Mouse (Mus musculus) Patski (cell line): Measurements from ENCODE around the gene Mrgprg. TPM values are rescaled to one million over a fixed set of nuclear protein-coding genes. Genes with fewer than 3 reads are reported as not detected.

Experiments
- ATAC-seq: fragments of 100-300 bp; one replicate; pipeline ENCODE4 v1.8.0; 2021
- CTCF ChIA-PET: fragments of 350-600 bp; sonication (Branson Sonifier 250); formaldehyde crosslinking; loops from one replicate; lab custom pipeline; 2022; ENCODE audit warnings: inconsistent platforms; lab: Charles Lee
- POLR2A ChIA-PET: fragments of 350-600 bp; sonication (Branson Sonifier 250); formaldehyde crosslinking; loops from one replicate; lab custom pipeline; 2022; ENCODE audit warnings: antibody characterized with exemption, inconsistent platforms; lab: Charles Lee
- DNase-seq: peaks from one replicate; pipeline ENCODE4 v3.0.0-alpha.2; 2011; ENCODE audit warnings: low read depth, low spot score
- H3K27me3 ChIP-seq: fragments of 371-371 bp; one replicate; pipeline ENCODE4 v1.5.1; 2021
- CTCF ChIP-seq: fragments of 100-300 bp; IDR thresholded peaks from one replicate; pipeline ENCODE4 v1.5.1; 2021
- in situ Hi-C: fragments of 300-500 bp; cut with MboI; formaldehyde crosslinking; loops from 3 replicates; pipeline ENCODE4 v1.11.1; 2018; ENCODE audit warnings: low pct_unique_long_range_greater_than_20kb, mixed read lengths
- polyA plus RNA-seq: library from polyadenylated mRNA; unstranded; gene quantifications from one replicate; pipeline ENCODE4 v1.2.3, GENCODE M21; 2021

Gene Mrgprg
- polyA plus RNA-seq, 1 experiment from 2014 or later: not detected

DNA sequence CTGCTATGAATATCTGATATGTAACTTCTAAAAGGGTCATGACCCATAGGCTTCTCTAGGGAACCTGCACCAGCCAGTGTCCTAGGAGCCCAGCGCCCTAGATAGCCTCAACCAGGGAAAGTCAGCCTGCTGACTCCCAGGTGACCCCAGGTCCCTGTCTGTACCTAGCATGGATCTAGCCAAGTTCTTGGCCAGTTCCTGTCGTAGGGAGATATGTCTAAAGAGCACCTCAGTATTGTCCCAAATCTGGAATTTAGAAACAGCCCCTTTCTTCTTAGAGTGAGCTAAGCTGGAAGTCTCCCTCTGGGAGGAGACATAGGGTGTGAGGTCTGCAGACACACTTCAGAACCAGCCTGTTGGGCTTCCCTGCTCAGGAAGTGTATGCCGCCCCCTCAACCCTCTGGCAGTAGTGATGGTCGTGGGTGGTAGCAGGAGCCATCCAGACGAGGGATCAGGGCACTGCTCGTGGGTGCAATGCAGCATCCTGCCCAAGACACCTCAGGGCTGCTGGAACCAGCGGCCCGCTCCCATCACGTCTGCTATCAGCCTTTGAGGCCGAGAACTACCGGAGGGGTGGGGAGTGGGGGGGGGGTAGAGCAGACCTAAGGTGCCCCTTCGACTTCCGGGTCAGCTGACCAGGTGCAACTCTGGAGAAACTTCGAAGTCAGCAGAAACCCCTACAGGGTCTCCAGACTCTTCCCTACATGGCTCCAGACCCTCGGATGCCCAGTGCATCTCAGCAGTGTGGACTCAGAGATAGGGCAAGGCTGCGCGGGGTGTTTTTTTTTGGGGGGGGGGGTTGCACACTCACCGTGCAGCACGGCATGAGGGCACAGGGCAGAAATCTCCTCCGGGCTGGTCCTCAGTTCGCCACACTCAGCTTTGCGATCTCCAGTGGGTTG is 10.4 kb downstream of the Mrgprg start, which contains the start of gene Osbpl5:
TSS of gene Osbpl5 (minus strand) at position 861 of the 902 bp plus-strand sequence.
- no peak for TF ChIP-seq CTCF
- ATAC-seq (no peak), DNase-seq (no peak)
- ChIA-PET POLR2A (interaction anchor here (0.6 kb wide), 2 partner anchors 42 to 48 kb away, joined by 3 to 7 read pairs; no protein-coding TSS in a partner anchor), CTCF (no interaction called here)
- in situ Hi-C loops: loop anchor here (10.0 kb wide), 1 partner anchor 172 kb away; no protein-coding TSS in a partner anchor
- H3K27me3 ChIP-seq: no peaks in the 10 kb centered on the region

DNA sequence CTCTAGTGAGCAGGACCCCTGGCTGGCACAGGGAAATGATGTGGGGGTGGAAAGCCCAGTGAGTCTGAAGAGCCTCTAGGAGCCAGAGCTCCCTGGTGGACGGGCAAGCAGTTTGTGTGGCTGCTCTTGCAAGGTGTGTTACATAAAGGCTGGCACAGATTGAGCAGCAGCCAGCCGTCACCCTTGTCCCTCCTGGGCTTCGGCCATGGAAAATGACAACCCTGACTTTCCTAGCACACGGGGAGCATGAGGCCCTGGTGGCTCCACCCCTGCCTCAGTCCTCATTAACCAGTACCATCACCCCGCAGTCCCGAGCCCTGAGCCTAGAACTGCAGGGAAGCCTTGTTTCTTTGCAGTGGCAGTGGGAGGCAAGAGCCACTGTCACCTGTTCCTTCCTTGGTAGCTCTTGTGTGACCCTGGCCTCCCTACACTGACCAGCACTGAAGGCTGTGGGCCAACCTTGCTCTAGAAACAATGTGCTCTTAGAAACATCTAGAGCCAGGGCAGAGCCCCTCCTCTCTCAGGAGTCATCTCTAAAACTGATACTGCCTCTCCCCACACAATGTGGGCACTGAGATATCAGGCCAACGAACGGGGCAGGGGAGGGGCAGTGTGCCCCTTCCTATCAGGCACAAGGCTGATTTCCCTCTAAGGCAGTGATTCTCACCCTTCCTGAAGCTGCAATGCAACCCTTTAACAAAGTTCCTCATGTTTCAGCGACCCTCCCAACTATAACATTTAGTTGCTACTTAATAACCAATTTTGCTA is 11.3 kb downstream of the Mrgprg start:
- TF ChIP-seq CTCF: no peak
- no peak for DNase-seq
- POLR2A ChIA-PET: no interaction called here
- ATAC-seq: no peak
- H3K27me3 ChIP-seq: no peaks in the 10 kb centered on the region
- CTCF ChIA-PET: interaction anchor here (2.6 to 3.0 kb wide), 2 partner anchors 8 to 49 kb away, joined by 12 to 15 read pairs; no protein-coding TSS in a partner anchor
- in situ Hi-C loops: loop anchor here (10.0 kb wide), 1 partner anchor 171 kb away; no protein-coding TSS in a partner anchor

DNA sequence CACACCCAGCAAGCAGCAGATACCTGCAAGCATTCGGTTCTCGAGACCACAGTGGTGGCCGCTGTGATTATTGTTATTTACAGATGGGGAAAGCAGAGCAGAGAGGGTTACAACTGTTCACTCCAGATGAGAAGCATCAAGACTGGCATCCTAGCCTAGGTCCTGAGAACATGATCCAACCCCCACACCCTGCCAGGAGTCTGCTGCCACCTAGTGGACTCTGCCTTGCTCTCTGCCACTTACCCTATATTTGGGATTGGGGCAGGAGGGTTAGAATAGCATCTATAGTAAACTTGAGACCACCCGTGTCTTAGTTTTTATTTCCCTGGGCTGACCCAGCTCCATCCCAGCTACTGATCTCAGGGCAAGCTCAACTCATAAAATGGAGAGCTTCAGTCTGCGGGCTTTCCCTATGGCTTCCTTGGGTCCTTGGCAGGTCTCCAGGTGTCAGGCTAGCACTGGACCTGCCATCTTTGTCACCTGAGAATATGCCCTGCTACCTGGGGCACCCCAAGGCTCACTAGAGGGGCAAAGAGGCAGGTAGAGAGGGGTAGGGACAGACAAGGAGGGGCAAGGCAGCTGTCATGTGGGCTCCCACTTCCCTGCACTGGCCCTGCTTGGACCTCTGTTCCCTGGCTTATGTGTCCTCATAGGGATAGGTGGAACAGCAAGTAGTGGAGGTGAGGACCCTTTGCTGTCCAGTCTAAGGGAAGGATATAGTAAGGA is 12.6 kb downstream of the Mrgprg start:
- H3K27me3 ChIP-seq: no peaks in the 10 kb centered on the region
- in situ Hi-C loops: loop anchor here (10.0 kb wide), 1 partner anchor 169 kb away; no protein-coding TSS in a partner anchor
- ChIA-PET CTCF (interaction anchor here (0.8 to 3.0 kb wide), 3 partner anchors 10 to 51 kb away, joined by 3 to 15 read pairs (median 12); no protein-coding TSS in a partner anchor), POLR2A (no interaction called here)
- ATAC-seq: no peak
- DNase-seq: no peak
- TF ChIP-seq CTCF: no peak

DNA sequence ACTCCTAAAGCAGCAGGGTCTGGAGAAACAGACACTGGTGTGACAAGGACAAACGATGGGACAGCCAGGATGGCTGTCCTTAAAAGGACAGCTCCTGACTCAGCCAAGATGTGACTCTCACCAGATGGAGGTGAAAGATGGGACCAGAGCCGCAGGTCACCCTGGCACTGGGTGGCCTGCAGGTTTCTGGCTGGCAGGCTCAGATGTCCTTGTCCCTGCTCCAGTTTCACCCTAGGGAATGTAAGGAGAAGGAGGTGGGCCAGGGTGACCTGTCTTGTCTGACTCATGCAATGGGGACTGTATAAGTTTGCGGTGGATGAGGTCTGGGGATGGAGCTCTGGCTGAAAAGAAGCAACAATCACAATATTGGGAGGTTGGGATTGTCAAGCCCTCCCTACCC is 14.2 kb downstream of the Mrgprg start:
- ChIA-PET CTCF (interaction anchor here (3.0 kb wide), 1 partner anchor 46 kb away, joined by 15 read pairs; no protein-coding TSS in a partner anchor), POLR2A (no interaction called here)
- no peak for DNase-seq
- no peak for TF ChIP-seq CTCF
- no peaks in the 10 kb centered on the region for H3K27me3 ChIP-seq
- no peak for ATAC-seq
- in situ Hi-C loops: loop anchor here (10.0 kb wide), 1 partner anchor 168 kb away; no protein-coding TSS in a partner anchor

DNA sequence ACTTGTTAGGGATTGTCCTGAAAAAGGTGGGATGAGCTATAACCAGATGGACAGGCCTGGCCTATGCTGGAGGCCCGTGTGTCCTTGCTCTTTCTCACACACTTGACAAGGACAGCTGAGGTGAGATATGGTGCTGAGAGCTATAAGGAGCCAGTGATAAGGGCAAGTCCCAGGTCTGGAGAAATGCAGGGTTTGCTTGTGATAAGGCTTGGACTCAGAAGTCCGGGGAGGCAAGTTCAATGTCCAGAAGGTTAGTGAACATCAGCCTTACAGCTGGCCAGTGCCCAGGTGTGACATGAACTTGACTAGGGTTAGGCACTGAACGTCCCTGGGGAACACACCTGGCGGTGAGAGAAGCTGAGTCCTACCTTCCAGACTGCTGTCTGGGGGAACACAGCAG is 14.7 kb downstream of the Mrgprg start:
- DNase-seq: no peak
- no peak for TF ChIP-seq CTCF
- in situ Hi-C loops: loop anchor here (10.0 kb wide), 1 partner anchor 167 kb away; no protein-coding TSS in a partner anchor
- H3K27me3 ChIP-seq: no peaks in the 10 kb centered on the region
- no peak for ATAC-seq
- ChIA-PET CTCF (interaction anchor here (0.9 kb wide), 1 partner anchor 45 kb away, joined by 3 read pairs; no protein-coding TSS in a partner anchor), POLR2A (no interaction called here)

DNA sequence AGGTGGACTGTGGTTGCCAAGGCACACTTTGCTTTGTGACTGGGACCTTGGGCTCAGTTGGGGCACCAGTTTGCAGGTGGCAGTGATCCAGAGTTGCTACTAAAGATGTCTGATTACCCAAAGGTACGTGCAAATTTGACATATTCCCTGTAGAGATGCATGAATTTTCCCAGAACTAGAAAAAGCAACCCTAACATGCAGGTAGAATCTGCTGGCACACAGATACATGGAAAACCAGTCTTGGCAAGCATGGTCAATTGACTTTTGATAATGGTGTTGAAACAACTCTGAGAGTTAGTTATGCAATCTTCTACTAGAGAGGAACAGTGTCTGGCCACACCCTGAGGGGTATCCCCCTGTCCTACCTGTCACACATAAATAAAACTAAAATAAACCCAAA is 15.4 kb downstream of the Mrgprg start:
- POLR2A ChIA-PET: no interaction called here
- ATAC-seq: no peak
- in situ Hi-C loops: loop anchor here (10.0 kb wide), 1 partner anchor 167 kb away; no protein-coding TSS in a partner anchor
- no peak for DNase-seq
- H3K27me3 ChIP-seq: no peaks in the 10 kb centered on the region
- TF ChIP-seq CTCF: no peak
- CTCF ChIA-PET: interaction anchor here (0.9 kb wide), 1 partner anchor 44 kb away, joined by 3 read pairs; no protein-coding TSS in a partner anchor

DNA sequence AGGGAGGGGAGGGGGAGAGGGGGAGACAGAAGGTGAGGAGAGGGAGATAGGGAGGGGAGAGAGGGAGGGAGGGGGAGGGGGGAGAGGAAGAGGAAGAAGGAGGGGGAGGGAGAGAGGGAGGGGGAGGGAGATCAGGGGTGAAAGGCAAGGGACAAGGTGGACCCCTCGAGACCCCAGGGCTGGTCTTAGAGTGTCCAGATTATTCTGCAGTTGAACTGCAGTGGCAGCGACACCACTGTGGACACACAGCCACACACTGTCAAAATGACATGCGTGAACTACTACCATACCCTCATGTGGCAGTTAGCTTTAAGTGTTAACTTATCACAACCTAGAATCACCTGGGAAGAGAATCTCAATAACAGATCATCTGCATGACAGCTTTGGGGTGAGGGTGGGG is 17.7 kb downstream of the Mrgprg start:
- in situ Hi-C loops: loop anchor here (5.0 kb wide), 1 partner anchor 42 kb away; no protein-coding TSS in a partner anchor

DNA sequence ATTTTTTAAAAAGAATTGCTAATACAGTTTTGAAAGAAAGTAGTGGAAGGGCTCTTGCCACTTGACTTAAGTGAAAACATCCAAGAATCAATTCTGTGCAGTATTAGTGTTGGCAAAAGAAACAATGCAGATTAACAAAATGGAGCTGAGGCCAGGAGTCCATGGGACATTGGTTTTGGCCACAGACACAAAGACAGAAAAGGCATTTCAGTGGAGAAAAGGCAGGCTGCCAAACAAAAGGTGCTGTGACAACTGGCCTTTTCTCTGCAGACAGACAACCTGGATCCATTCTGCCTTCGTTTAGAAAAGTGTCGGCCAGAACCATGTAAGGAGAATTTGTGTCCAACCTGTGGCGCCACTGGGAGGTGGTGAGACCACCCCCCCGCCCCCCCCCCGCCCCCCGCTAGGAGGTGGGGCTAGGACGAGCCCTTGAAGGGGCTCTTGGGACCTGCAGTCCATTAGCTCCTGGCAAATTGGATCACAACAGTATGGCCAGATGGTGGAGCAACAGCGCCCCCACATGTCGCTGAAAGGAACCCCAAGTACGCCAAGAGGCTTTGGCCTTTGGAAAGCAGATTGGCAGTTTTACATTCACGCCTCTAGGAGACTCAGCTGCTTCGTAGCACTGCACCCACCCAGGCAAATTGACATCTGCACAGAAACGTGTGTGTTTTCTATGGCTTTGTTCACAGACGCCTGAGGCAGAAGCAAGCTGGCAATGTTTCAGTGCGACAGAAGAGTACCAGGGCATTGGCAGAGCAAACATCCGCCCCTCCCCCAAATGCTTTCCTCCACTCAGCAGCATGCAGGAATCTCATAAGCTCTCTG is 18.5 kb downstream of the Mrgprg start:
- ChIA-PET CTCF (interaction anchor here (0.6 to 2.7 kb wide), 19 partner anchors 8 to 275 kb away, joined by 3 to 57 read pairs (median 3); partner anchors contain the start of genes Mrgpre and Slc22a18), POLR2A (interaction anchor here (1.2 to 1.6 kb wide), 2 partner anchors 38 to 42 kb away, joined by 4 to 9 read pairs; no protein-coding TSS in a partner anchor)
- TF ChIP-seq CTCF: peak; percentile 95
- in situ Hi-C loops: loop anchor here (5.0 kb wide), 1 partner anchor 41 kb away; no protein-coding TSS in a partner anchor
- ATAC-seq (peak; percentile 75), DNase-seq (peak; percentile 55)
- no peaks in the 10 kb centered on the region for H3K27me3 ChIP-seq

More for the DNA sequence above, 17.7 kb downstream of the Mrgprg start:
- DNase-seq (no peak), ATAC-seq (no peak)
- ChIA-PET CTCF (interaction anchor here (0.7 to 2.7 kb wide), 14 partner anchors 9 to 276 kb away, joined by 3 to 57 read pairs (median 4); partner anchors contain the start of genes Mrgpre and Slc22a18), POLR2A (interaction anchor here (1.2 to 1.6 kb wide), 2 partner anchors 39 to 43 kb away, joined by 4 to 9 read pairs; no protein-coding TSS in a partner anchor)
- no peak for TF ChIP-seq CTCF
- H3K27me3 ChIP-seq: no peaks in the 10 kb centered on the region
